Mouse (Mus musculus): ENCODE data around the gene Rsph9. TPM values are rescaled to one million over a fixed set of nuclear protein-coding genes. Genes with fewer than 3 reads are reported as not detected.

The Rsph9 gene
- polyA plus RNA-seq, 1 experiment from 2014 or later = 8.6 TPM

Other genes starting within 250 kb of the Rsph9 start
- 3.6 and 4.7 TPM in 2 replicates for gene Vegfa, start 111.8 kb downstream of the Rsph9 start, polyA plus RNA-seq (2015; fragmentation: Nextera tagmentation; extraction: Ambion mirVana)
- gene Mrps18a, start 33.2 kb downstream of the Rsph9 start, polyA plus RNA-seq (2015; fragmentation: Nextera tagmentation; extraction: Ambion mirVana) = 153 and 158 TPM in 2 replicates
- gene Mad2l1bp, start 9.3 kb upstream of the Rsph9 start, polyA plus RNA-seq (2015; fragmentation: Nextera tagmentation; extraction: Ambion mirVana) = 33.8 and 36.3 TPM in 2 replicates
- gene Gtpbp2, start 16.8 kb upstream of the Rsph9 start, polyA plus RNA-seq (2015; fragmentation: Nextera tagmentation; extraction: Ambion mirVana) = 25.1 and 32.4 TPM in 2 replicates
- gene Polh, start 58.4 kb upstream of the Rsph9 start, polyA plus RNA-seq (2015; fragmentation: Nextera tagmentation; extraction: Ambion mirVana) = 13.4 and 14.8 TPM in 2 replicates
- 31.6 and 31.9 TPM in 2 replicates for gene Xpo5, start 58.6 kb upstream of the Rsph9 start, polyA plus RNA-seq (2015; fragmentation: Nextera tagmentation; extraction: Ambion mirVana)
- 75.3 and 75.8 TPM in 2 replicates for gene Polr1c, start 103.8 kb upstream of the Rsph9 start, polyA plus RNA-seq (2015; fragmentation: Nextera tagmentation; extraction: Ambion mirVana)
- gene Yipf3, start 103.9 kb upstream of the Rsph9 start, polyA plus RNA-seq (2015; fragmentation: Nextera tagmentation; extraction: Ambion mirVana) = 86.8 and 111 TPM in 2 replicates
- gene Lrrc73, start 109.3 kb upstream of the Rsph9 start, polyA plus RNA-seq (2015; fragmentation: Nextera tagmentation; extraction: Ambion mirVana) = 0.46 and 0.69 TPM in 2 replicates
- 28.6 and 29.6 TPM in 2 replicates for gene Tjap1, start 138.8 kb upstream of the Rsph9 start, polyA plus RNA-seq (2015; fragmentation: Nextera tagmentation; extraction: Ambion mirVana)
- gene Dlk2, start 153.2 kb upstream of the Rsph9 start, polyA plus RNA-seq (2015; fragmentation: Nextera tagmentation; extraction: Ambion mirVana) = 0.64 and 0.77 TPM in 2 replicates
- 6.3 and 7.4 TPM in 2 replicates for gene Abcc10, start 184.1 kb upstream of the Rsph9 start, polyA plus RNA-seq (2015; fragmentation: Nextera tagmentation; extraction: Ambion mirVana)
- 6.6 and 7.1 TPM in 2 replicates for gene Zfp318, start 239.5 kb upstream of the Rsph9 start, polyA plus RNA-seq (2015; fragmentation: Nextera tagmentation; extraction: Ambion mirVana)